Mouse (Mus musculus): ENCODE data around the gene Zfp667.
A peak's percentile ranks its signal among the peaks of the same experiment; 100 is the strongest.

GRCm38 (mm10) chr7:6283451-6284075 is 2.8 kb upstream of the Zfp667 start:
- TF ChIP-seq CTCF (conservative IDR thresholded peaks at IDR 0.05 in 1 of 2, IDR thresholded peaks at IDR 0.05 in 1 of 2; ENCODE audit: low read depth in 2 of 2, low read length in 2 of 2) (peak in 1 of 2 experiments; percentile 66; a peak in 2 of 4 replicates), POLR2A (IDR thresholded peaks at IDR 0.05; ENCODE audit: low read depth, low read length) (peak; percentile 64), SMC3 (IDR thresholded peaks at IDR 0.05; ENCODE audit: low read depth, low read length) (no peak), HCFC1 (IDR thresholded peaks at IDR 0.05; ENCODE audit: low read depth, low read length) (peak; percentile 97), ZKSCAN1 (IDR thresholded peaks at IDR 0.05; ENCODE audit: borderline replicate concordance, low read depth, low read length) (no peak), POLR2AphosphoS2 (IDR thresholded peaks at IDR 0.05; ENCODE audit: low read depth, low read length) (no peak), ZNF384 (IDR thresholded peaks at IDR 0.05; ENCODE audit: low read depth, low read length) (no peak), MAX (IDR thresholded peaks at IDR 0.05; ENCODE audit: low read length) (no peak), ZMIZ1 (IDR thresholded peaks at IDR 0.05; ENCODE audit: low read depth, low read length) (0 out of 2 replicates have a peak, but pooled peaks have one; percentile 63)
